Mouse (Mus musculus) myocyte (in vitro differentiated cells): ENCODE data around the gene Snrpb. TPM values are rescaled to one million over a fixed set of nuclear protein-coding genes. Genes with fewer than 3 reads are reported as not detected.

Source experiments
- H3K27me3 ChIP-seq: one replicate; pipeline ENCODE4 v1.6.1; 2011; ENCODE audit not compliant: control insufficient read depth, insufficient read depth, insufficient read length
- H3K36me3 ChIP-seq: one replicate; pipeline ENCODE4 v1.6.1; 2011; ENCODE audit not compliant: control insufficient read depth, insufficient read depth
- H3K4me2 ChIP-seq: one replicate; pipeline ENCODE4 v1.6.1; 2011; ENCODE audit warnings: low read depth, control low read depth
- H3K4me3 ChIP-seq: one replicate; pipeline ENCODE4 v1.5.1; 2011; ENCODE audit warnings: mild to moderate bottlenecking, control low read depth, moderate library complexity
- H3K79me2 ChIP-seq: one replicate; pipeline ENCODE4 v1.6.1; 2011; ENCODE audit not compliant: control insufficient read depth, insufficient read depth
- H3ac ChIP-seq: one replicate; pipeline ENCODE4 v1.6.1; 2011; ENCODE audit not compliant: control insufficient read depth, insufficient read length
- CEBPB ChIP-seq: IDR thresholded peaks from 2 replicates; pipeline ENCODE4 v1.6.1; 2011; ENCODE audit warnings: mild to moderate bottlenecking, moderate library complexity; ENCODE audit not compliant: poor library complexity, insufficient read depth, severe bottlenecking
- E2F4 ChIP-seq: IDR thresholded peaks from one replicate; pipeline ENCODE4 v1.6.1; 2011; ENCODE audit warnings: mild to moderate bottlenecking, control low read depth, moderate library complexity; ENCODE audit not compliant: insufficient read depth
- MAX ChIP-seq: IDR thresholded peaks from one replicate; pipeline ENCODE4 v1.6.1; 2011; ENCODE audit warnings: low read depth, mild to moderate bottlenecking, control low read depth
- MYOD1 ChIP-seq, 3 experiments: IDR thresholded peaks; one replicate each; pipeline ENCODE4 v1.6.1; 2011; ENCODE audit warnings: control low read depth in 2 of 3, low read depth in 2 of 3, mild to moderate bottlenecking in 2 of 3, moderate library complexity in 1 of 3; ENCODE audit not compliant: insufficient read length in 2 of 3, control insufficient read depth in 1 of 3
- MYOG ChIP-seq, 3 experiments: IDR thresholded peaks; one replicate each; pipeline ENCODE4 v1.6.1; 2011; ENCODE audit warnings: control low read depth in 2 of 3, low read depth in 2 of 3, mild to moderate bottlenecking in 2 of 3; ENCODE audit not compliant: insufficient read length in 2 of 3, control insufficient read depth in 1 of 3, insufficient read depth in 1 of 3
- POLR2A ChIP-seq: IDR thresholded peaks from one replicate; pipeline ENCODE4 v1.6.1; 2011; ENCODE audit warnings: low read depth, mild to moderate bottlenecking, control low read depth, moderate library complexity; ENCODE audit not compliant: insufficient read length
- POLR2AphosphoS2 ChIP-seq: IDR thresholded peaks from one replicate; pipeline ENCODE4 v1.6.1; 2011; ENCODE audit warnings: low read depth, control low read depth; ENCODE audit not compliant: insufficient read length
- REST ChIP-seq: IDR thresholded peaks from one replicate; pipeline ENCODE4 v1.6.1; 2011; ENCODE audit warnings: mild to moderate bottlenecking, control low read depth, moderate library complexity; ENCODE audit not compliant: insufficient read depth, insufficient read length
- SRF ChIP-seq: IDR thresholded peaks from one replicate; pipeline ENCODE4 v1.6.1; 2011; ENCODE audit warnings: low read depth; ENCODE audit not compliant: control insufficient read depth, insufficient read length
- TCF12 ChIP-seq: IDR thresholded peaks from one replicate; pipeline ENCODE4 v1.6.1; 2011; ENCODE audit warnings: mild to moderate bottlenecking, control low read depth; ENCODE audit not compliant: poor library complexity, insufficient read depth, severe bottlenecking
- TCF3 ChIP-seq: IDR thresholded peaks from one replicate; pipeline ENCODE4 v1.6.1; 2011; ENCODE audit warnings: low read depth, control low read depth; ENCODE audit not compliant: insufficient read length
- USF1 ChIP-seq: IDR thresholded peaks from one replicate; pipeline ENCODE4 v1.6.1; 2011; ENCODE audit warnings: low read depth, mild to moderate bottlenecking, control low read depth, moderate library complexity
- polyA plus RNA-seq: library from polyadenylated mRNA; unstranded; fragments of >200 nt; fragmentation: generic; extraction: Trizol; gene quantifications from one replicate; pipeline ENCODE4 v1.2.1, GENCODE M21; 2012; ENCODE audit warnings: missing spikeins

The Snrpb gene
- polyA plus RNA-seq, 1 experiment, result 526 TPM

GRCm38 (mm10) chr2:130158088-130158437 lies 21.1 kb downstream of the Snrpb start:
- Histone ChIP-seq H3K27me3 (no peaks in the 10 kb centered on the region), H3K4me2 (no peak overlapping the region), H3ac (no peak overlapping the region), H3K79me2 (no peaks in the 10 kb centered on the region), H3K4me3 (no peak overlapping the region), H3K36me3 (no peaks in the 10 kb centered on the region)
- TF ChIP-seq POLR2A, result no peak
- TF ChIP-seq SRF, result no peak
- no peak for TF ChIP-seq REST
- no peak for TF ChIP-seq E2F4
- no peak for TF ChIP-seq USF1
- TF ChIP-seq MYOD1 (IDR thresholded peaks at IDR 0.05; ENCODE audit: control insufficient read depth in 1 of 3, insufficient read length in 2 of 3, low read depth in 2 of 3), result no peak
- no peak for TF ChIP-seq CEBPB
- no peak for TF ChIP-seq POLR2AphosphoS2
- no peak for TF ChIP-seq TCF12
- TF ChIP-seq MAX, result no peak
- TF ChIP-seq MYOG (IDR thresholded peaks at IDR 0.05; ENCODE audit: control insufficient read depth in 1 of 3, insufficient read depth in 1 of 3, insufficient read length in 2 of 3, low read depth in 2 of 3), result no peak
- TF ChIP-seq TCF3, result no peak

- H3K4me3 ChIP-seq, result no peak overlapping the region
- no peaks in the 10 kb centered on the region for H3K36me3 ChIP-seq
- no peaks in the 10 kb centered on the region for H3K27me3 ChIP-seq
- H3ac ChIP-seq, result no peak overlapping the region
- no peak overlapping the region for H3K4me2 ChIP-seq
- TF ChIP-seq MAX, result no peak
- no peak for TF ChIP-seq TCF3
- TF ChIP-seq POLR2AphosphoS2, result no peak
- no peak for TF ChIP-seq MYOD1 (IDR thresholded peaks at IDR 0.05; ENCODE audit: control insufficient read depth in 1 of 3, insufficient read length in 2 of 3, low read depth in 2 of 3)
- TF ChIP-seq POLR2A, result no peak
- no peak for TF ChIP-seq MYOG (IDR thresholded peaks at IDR 0.05; ENCODE audit: control insufficient read depth in 1 of 3, insufficient read depth in 1 of 3, insufficient read length in 2 of 3, low read depth in 2 of 3)
- TF ChIP-seq USF1, result no peak
- TF ChIP-seq E2F4, result no peak
- no peaks in the 10 kb centered on the region for H3K79me2 ChIP-seq
Measured at GRCm38 (mm10) chr2:130157231-130158087, 21.7 kb downstream of the Snrpb start.

- TF ChIP-seq MYOD1 (IDR thresholded peaks at IDR 0.05; ENCODE audit: control insufficient read depth in 1 of 3, insufficient read length in 2 of 3, low read depth in 2 of 3) (no peak), USF1 (no peak), MAX (no peak)
- no peaks in the 10 kb centered on the region for H3K79me2 ChIP-seq
- no peak overlapping the region for H3ac ChIP-seq
- H3K36me3 ChIP-seq, result no peaks in the 10 kb centered on the region
- no peaks in the 10 kb centered on the region for H3K27me3 ChIP-seq
- H3K4me3 ChIP-seq, result no peak overlapping the region
- H3K4me2 ChIP-seq, result no peak overlapping the region
Measured at GRCm38 (mm10) chr2:130155851-130156250, 23.4 kb downstream of the Snrpb start.

- H3K27me3 ChIP-seq, result no peaks in the 10 kb centered on the region
- no peaks in the 10 kb centered on the region for H3K79me2 ChIP-seq
- no peak overlapping the region for H3K4me2 ChIP-seq
- no peak overlapping the region for H3ac ChIP-seq
- H3K4me3 ChIP-seq, result no peak overlapping the region
- H3K36me3 ChIP-seq, result no peaks in the 10 kb centered on the region
- TF ChIP-seq USF1 (no peak), CEBPB (no peak), POLR2A (no peak), SRF (no peak), TCF12 (no peak), E2F4 (no peak), MYOG (IDR thresholded peaks at IDR 0.05; ENCODE audit: control insufficient read depth in 1 of 3, insufficient read depth in 1 of 3, insufficient read length in 2 of 3, low read depth in 2 of 3) (no peak), POLR2AphosphoS2 (no peak), MAX (no peak), REST (no peak)
Measured at GRCm38 (mm10) chr2:130155171-130155570, 24.0 kb downstream of the Snrpb start.

GRCm38 (mm10) chr2:130146089-130146668 lies 33.0 kb downstream of the Snrpb start:
- Histone ChIP-seq H3K4me2 (no peak overlapping the region), H3K27me3 (no peaks in the 10 kb centered on the region), H3ac (no peak overlapping the region), H3K79me2 (no peaks in the 10 kb centered on the region), H3K4me3 (no peak overlapping the region), H3K36me3 (no peaks in the 10 kb centered on the region)
- TF ChIP-seq MYOG (IDR thresholded peaks at IDR 0.05; ENCODE audit: control insufficient read depth in 1 of 3, insufficient read depth in 1 of 3, insufficient read length in 2 of 3, low read depth in 2 of 3) (no peak), POLR2A (no peak), TCF12 (no peak), CEBPB (no peak), USF1 (no peak), POLR2AphosphoS2 (no peak), E2F4 (no peak), TCF3 (no peak), SRF (no peak), MAX (no peak), REST (no peak), MYOD1 (IDR thresholded peaks at IDR 0.05; ENCODE audit: control insufficient read depth in 1 of 3, insufficient read length in 2 of 3, low read depth in 2 of 3) (no peak)
